Mouse (Mus musculus) gastrocnemius, postnatal 10 days (tissue): ENCODE results near the gene Notch3. TPM values are rescaled to one million over a fixed set of nuclear protein-coding genes. Genes with fewer than 3 reads are reported as not detected.
A peak's percentile ranks its signal among the peaks of the same experiment; 100 is the strongest.
"Not testable (repeated sequence)": the region's sequence is repeated elsewhere in the genome, so short reads cannot be mapped to it uniquely, and the experiment has no call there.

Experiments used
- DNase-seq: peaks from one replicate; pipeline ENCODE4 v3.0.0; 2021; ENCODE audit warnings: mixed read lengths
- long read RNA-seq, 2 experiments: library from polyadenylated mRNA; stranded (forward); transcript quantifications; one replicate each; pipeline ENCODE4 v2.0.0; 2021
- total RNA-seq, 2 experiments: library from RNA; stranded (reverse); gene quantifications; 2 replicates each; pipeline ENCODE4 v1.2.3; 2021

Notch3 gene
- total RNA-seq: 10 to 100 TPM; 39.6 to 47.8 TPM
- long read RNA-seq, experiment 1, full-length matches to known transcripts: 4 of 28 reads
- long read RNA-seq, experiment 1, partial matches to known transcripts: 11 of 28 reads
- long read RNA-seq, experiment 1, other reads (novel, unspliced or antisense): 13 of 28 reads
- long read RNA-seq, experiment 2, full-length matches to known transcripts: 7 of 22 reads
- long read RNA-seq, experiment 2, partial matches to known transcripts: 9 of 22 reads
- long read RNA-seq, experiment 2, other reads (novel, unspliced or antisense): 6 of 22 reads

DNA sequence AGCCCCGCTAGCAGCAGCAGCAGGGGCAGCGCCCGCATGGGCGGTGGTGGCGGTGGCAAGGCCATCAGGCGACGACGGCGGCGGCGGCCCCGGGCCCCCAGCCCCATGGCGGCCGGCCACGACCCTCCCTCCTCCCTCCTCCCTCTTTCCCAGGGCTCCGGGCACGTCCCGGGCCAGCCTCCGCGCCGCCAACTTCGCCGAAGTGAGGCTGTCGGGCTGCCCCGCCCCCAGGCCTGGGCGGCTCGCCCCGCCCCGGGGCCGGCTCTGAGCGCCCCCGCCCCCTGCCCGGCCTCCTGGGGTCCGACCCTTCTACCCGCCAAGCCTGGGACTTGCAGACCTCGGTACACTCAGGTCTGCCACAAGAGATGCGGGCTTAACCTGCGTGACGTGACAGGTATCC is at the start of gene Notch3:
TSS of gene Notch3 (minus strand) at position 166 of the 400 bp plus-strand sequence.
- peak; percentile 74 for DNase-seq

DNA sequence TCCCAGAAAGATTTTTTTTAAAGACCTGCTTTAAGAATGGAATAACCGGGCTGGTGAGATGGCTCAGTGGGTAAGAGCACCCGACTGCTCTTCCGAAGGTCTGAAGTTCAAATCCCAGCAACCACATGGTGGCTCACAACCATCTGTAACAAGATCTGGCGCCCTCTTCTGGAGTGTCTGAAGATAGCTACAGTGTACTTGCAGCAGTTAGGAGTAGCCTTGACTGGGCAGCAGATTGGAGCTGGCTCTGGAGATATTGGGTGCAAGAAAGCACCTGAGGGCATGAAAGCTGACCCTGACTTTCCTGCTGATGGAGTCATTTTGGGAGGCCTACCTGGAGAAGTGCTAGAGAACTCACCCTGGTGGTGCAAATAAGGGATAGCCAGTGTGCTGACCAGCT is 48.9 kb upstream of the Notch3 start:
- not testable (repeated sequence) for DNase-seq

DNA sequence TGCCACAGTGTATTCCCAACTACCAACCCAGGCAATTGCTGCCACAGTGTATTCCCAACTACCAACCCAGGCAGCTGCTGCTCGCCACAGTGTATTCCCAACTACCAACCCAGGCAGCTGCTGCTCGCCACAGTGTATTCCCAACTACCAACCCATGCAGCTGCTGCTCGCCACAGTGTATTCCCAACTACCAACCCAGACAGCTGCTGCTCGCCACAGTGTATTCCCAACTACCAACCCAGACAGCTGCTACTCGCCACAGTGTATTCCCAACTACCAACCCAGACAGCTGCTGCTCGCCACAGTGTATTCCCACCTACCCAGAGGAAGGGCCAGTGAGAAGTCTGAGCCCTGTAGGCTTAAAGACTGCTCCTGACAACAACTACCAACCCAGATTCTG is 44.9 kb upstream of the Notch3 start:
- DNase-seq: not testable (repeated sequence)

DNA sequence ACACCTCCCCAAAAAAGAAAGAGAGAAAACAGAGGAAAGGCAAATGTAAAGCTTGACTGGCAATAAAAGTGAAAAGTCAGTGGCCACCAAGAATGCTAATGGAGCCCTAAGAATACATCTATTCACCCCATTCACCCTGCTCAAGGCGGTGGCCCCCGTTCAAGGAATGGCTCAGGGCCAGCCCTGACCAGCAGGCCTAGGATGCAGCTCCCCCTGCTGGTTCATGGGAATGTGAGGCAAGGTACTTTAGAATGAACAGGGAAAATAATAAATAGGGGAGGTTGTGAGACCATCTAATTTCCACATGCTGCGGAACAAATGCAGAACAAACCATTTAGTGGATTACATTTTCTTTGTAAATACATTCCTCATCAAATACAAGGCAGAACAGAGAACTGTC is 43.1 kb upstream of the Notch3 start:
- peak; percentile 87 for DNase-seq

DNA sequence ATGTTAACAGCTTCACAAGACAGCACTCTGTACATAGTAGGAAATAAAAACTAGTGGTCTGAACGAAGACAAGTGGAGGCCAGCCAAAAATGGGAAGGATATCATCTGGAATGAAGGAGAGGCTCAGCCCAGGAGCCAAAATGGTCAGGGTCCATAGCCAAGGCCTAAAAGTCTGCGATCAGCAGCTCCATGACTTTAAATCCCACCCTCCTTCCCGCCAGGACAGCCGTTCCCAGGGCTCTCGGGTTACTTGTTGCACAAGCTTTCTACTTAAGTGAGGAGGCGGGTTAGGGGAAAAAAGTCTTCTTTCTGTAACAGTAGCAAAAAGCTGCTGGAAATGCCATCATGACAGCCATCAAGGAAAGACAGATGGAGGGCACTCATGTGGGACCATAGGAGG is 42.5 kb upstream of the Notch3 start:
- peak; percentile 58 for DNase-seq

DNA sequence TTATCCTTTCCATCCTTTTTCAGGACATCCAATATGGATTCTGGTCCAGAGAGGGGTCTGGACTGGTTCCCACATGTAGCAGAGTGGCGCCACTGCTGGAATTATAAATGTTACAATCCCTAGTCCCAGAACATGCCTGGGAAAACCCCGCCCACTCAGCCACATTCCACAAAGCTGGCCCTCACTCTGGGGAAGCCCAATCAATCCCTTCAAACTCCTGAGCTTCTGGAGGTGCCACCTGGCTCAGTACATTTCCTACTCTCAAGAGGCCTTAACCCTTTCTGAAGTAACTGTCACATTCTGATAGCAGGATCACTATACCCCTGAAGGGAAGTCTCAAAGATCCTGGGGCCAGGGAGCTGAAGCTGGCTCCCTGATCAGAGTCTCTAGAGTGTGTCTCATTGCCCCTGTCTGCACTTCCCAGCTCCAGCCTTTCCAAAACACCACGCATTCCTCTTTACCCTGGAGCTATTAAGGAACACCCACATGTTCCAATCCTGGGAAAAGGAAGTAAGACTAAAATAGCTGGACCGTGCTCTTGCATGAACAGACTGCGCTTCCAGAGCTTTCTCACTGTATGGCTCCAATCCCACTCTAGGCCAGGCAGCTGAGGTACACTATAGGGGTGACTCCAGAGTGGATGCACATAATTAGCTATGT is 41.1 kb upstream of the Notch3 start:
- DNase-seq: peak; percentile 63

DNA sequence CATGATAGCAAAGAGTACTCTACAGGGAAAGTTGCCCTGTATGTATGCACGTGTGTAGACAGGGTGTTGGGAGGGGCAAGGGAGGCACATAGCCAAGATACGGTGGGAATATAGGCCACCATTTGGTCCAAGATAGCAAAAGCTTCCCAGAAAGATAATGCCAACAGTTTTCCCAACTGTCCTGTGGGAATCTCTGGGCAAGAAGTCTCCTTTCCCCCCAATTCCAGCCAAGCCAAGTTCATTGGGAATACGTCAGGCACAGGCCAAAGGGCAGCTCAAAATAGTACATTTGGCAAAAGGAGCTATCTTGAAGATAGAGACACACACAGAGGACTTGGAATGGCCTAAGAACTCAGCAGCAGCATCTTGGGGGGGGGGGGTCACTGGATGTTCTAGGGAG is 38.7 kb upstream of the Notch3 start:
- DNase-seq: no peak

DNA sequence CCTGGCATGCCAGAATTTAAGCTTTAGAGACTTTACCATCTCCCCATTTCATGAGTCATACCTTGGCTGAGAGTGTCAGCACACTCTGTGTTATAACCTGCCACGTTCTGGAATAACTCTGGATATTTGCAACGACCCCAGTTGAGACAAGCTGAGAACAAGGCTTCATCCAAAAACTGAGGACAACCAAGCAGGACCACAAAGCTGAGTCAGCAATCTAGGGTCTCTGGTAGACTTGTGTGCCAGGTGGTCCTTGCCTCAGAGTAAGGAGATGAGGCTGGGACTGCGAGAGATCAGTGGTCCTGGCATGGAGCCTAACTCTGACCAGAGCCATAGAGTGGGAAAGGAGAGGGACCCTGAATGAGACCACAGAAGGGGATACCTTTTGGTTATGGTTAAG is 36.3 kb upstream of the Notch3 start:
- DNase-seq: no peak

DNA sequence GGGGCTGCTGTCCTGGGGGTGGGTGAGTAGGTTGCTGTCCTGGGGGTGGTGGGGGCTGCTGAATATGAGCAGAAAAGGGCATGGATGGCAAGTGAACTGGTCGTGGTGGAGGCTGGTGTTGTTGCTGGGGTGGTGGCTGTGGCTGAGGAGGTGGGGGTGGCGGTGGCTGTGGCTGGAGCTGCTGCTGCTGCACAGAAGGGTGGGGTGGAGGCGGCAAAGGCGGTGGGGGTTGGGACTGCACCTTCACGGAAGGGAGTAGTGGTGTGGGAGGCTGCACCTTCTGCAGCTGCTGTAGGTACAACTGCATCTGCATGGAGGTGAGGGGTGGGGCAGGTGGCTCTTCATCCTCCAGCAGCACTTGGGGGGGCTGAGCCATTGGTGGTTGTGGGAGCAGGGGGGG is 34.4 kb upstream of the Notch3 start:
- DNase-seq: no peak

DNA sequence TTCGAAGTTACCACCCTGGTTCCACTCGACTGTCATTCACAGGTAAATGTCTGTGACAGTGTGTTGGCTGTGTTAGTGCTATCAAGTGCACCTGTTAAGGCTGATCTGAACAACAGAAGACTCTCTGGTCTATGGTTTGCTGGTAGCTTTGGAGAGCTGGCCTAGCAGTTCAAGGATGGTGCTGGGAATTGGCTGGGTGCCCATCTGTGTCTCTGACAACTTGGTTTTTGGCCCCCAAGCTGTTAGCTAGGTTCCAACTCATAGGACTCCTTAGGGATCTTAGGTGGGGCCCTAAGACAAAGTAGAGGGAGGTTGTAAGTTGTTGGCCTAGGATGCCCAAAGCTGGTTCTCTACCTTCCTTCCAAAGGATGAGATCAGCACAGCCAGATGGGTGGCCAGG is 33.1 kb upstream of the Notch3 start:
- DNase-seq: no peak

DNA sequence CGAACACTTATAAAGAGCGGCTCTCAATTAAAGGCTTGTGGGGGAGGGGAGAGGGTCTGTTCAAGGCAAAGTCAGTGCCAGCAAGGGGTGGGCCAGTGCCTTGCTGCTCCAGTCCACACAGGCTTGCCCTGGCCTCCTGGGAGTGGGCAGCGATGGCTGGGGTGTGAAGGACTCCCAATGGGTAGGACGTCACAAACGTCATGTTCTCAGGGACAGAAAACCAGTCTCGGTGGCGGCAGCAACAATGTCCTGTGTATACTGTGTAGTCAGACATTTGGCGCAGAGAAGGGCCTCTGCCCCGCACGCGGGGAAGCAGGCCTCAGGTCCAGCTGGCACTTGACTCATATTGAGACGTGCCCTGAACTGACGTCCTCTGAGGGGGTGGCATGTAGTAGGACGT is 30.5 kb upstream of the Notch3 start:
- no peak for DNase-seq

DNA sequence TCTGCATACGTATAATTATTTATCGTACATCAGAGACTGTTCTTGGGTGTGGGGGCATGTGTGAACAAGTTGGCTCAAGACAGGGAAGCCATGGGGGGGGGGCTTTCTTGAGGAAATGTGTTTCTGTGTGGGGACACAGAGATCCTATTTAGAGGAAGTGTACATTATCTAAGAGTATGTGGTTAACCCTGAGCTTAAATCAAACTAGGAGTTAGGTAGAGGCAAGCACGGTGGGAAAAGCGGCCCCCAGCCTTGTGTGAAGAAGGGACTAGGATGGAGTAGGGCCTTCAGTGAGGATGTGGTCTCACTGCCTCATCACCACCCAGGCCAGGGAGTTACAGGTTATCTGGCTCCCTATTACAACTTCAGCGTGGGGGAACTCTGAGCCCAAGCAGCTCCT is 29.1 kb upstream of the Notch3 start:
- DNase-seq: no peak

DNA sequence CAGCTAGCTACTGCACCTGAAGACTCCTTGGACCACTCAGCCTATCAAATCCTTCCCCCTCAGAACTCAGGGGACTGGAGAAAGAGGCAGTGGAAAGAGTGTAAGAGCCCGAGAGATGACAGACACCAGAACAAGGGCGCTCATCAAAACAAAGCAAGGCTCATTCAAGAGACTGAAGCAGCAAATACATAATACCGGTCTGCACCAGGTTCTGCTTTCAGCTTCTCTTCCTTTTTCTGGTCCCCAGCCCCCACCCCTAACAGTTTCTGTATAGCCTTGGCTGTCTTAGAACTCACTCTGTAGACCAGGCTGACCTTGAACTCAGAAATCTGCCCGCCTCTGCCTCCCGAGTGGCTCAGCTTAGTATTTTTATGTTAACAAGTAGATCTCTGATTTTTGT is 26.4 kb upstream of the Notch3 start:
- DNase-seq: no peak

DNA sequence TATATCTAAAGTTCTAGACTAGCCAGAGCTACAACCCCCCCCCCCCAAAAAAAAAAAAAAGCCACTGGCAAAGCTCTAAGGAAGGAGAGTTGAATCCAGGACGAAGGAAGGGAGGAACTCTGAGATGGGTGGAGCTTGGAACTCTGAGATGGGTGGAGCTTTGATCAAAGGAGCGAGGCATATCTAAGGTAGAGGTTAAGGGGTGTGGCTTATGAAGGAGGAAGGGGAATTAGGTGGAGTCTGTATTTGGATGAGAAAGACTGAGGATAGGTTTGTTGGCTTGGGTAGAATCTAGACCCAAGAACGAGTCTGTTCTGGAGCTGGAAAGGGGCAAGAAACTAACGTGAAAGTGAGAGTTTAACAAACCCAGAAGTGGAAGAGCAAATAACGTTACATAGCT is 23.2 kb upstream of the Notch3 start:
- no peak for DNase-seq

DNA sequence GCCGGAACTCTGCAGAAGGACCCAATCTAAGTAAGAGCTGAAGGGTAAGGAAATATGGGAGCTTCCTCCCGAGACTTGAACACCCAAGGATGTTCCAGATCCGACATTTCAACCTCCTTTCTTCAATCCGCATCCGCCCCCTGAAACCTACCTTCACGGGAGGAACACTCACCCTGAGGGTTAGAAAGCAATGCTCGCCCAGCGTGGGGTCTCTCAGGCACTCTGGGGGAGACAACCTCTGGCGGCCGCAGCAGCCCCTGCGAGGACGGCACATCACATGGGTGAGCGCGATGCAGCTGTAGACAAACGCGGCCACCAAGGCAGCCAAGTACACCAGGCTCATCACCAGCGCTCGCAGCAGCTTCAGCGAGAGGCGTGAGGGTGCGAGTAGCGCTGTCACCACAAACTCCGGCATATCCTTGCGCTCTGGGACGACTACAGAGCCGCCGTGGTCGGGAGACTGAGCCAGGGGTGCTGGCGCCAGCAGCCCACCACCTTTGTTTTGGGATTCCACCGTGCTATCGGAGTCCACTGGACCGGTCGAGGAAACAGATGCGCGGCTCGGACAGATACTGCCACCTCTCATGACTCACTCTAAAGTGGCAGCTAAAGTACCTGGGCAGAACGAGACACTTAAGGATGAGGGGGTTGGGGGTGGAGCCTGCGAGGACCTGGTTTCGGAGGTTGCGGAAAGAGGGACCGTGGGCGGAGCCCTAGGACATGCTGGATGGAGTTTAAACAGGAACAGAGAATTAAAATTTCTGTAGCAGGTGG is 22.4 kb upstream of the Notch3 start, which contains the start of gene Ephx3:
TSS of gene Ephx3 (minus strand) at position 687 of the 774 bp plus-strand sequence.
- no peak for DNase-seq

DNA sequence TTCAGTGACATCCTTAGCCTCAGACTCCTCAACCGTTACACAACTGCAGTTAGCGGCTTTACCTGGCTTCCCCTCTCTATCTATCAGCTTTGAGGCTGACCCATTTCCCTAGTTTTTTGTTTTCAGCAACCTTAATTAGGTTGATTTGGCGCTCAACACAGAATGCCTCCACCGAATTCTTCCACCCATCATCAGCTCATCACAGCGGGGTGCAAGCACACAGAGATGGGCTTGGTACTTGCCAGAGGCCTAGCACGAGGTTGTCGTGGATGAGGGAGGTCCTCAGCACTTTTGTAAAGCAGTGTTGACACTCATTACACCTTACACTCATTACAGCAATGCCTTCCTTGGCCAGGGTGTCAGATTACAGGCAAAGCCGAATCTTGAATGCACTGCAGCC is 16.4 kb upstream of the Notch3 start:
- DNase-seq: no peak

DNA sequence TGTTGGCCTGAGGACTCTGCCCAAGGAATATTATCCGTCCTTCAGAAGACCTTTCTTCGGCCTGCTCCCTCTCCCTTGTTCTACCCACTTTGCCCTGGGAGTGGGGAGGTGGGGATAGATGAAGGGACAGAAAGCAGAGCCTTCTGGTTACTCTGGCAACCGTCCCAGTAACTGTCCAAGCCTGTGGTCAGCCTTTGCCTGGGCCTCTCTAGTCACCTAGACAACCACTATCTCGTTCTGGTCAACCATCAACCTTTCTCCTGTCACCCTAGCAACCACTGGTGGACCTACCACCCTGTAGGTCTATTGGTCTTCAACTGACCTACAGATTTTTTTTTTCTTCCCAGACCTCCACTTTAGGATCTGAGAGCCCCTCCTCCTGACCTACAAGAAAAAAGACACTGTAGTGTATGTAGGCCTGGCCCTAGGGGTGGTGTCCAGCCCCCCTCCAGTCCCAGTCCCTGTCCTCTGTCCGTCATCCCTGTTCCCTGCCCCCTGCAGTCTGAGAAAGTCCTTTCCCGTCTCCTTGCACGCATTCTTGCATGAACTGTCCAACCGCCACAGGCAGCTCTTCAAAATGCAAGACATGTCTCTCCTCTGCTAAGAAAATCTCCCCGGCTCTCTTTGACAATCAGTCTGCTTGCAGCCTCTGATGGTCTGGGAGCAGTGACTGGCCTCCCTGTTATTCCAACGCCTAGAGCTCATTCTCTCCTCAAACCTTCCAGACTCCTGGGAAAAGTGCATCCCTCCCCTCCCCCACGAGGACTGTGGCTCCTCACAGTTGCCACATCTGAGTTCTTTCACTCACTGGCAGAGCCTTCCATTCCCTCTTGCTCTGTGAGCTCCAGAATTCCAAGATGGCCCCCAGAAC is 13.2 kb upstream of the Notch3 start:
- no peak for DNase-seq

DNA sequence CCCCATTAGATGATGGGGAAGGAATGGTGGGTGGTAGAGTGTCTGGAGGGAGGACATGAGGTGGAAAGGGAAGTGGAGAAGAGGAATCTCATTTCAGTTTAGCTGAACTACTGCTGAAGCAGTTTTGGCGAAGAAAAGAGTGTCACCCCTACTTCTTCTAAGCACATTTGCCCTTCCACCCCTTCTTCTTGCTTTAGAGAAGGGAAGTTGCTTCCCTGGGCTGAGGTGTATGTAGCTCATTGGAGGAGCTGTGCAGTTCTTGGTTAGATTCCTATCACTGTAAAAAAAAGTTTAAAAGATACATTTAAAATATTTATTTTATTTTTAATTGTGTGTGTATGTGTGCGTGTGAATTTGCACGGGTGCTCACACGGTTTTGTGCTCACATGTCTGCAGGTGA is 10.3 kb upstream of the Notch3 start:
- DNase-seq: no peak

DNA sequence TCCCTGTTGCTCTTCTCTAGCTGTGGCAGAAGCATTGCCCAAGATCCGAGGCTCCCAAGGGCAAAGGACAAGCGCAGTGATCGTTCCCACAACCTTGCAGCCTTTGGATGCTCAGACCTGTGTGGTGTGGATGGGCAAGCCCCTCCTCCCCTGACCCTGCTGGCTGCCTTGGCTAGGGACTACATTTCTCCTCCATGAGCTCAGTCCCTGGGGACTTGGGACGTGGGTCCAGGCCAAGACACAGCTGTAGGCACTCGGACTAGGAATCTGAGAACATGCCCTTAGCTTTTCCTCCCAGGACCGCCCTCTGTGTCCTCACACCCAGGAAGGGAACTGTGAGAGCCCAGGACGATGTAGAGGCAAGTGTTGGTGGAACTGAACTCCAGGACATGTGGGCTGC is 6.5 kb upstream of the Notch3 start:
- peak; percentile 85 for DNase-seq

DNA sequence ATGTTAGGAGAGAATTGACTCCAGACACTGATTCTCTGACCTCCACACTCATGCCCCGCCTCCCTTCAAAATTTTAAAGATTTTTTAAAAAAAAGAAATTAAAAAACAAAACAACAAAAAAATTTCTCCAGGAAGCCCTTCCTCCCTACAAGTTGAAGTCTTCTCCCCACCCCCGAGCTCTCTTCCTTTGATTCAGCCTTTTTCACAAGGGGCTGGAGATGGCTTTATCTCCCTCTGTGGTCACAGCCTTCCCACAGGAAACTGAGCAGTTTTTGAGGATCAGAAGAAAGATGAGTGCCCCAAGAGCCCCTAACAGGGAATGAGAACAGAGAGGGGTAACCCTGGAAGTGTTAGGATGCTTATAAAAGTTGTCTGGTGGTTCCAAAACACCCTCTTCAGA is 5.8 kb upstream of the Notch3 start:
- DNase-seq: no peak

DNA sequence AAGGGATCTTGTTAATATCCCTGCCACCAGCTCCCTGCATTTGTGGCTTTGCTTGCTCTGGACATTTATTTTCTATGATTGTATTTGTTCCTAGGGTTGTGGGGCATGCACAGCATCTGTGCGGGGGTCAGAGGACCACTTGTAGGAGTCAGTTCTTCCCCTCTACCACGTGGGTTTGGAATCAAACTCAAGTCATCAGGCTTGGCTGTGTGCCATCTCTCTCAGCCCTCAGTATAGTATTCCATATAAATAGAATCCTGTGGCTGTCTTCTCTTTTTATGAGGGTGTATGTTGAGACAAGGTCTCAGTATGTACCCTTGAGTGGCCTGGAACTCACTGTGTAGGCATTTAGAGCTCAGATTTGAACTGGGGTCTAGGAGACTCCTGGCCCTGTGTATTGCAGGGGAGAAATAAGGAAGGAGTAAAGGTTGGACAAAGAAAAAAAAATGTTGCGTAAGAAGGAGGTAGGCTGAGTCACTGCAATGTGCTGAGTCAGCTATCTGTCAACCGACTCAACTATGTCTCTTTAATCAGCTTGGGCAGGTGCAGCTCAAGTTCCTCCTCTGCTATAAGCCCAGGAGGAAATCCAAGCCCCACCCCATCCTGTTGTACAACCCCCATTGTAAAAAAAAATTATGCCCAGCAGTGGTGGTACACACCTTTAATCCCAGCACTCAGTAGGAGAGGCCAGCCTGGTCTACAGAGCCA is 3.0 kb upstream of the Notch3 start:
- no peak for DNase-seq
